Mouse (Mus musculus) intestine, postnatal 0 days (tissue): ENCODE results near the gene Aktip. TPM values are rescaled to one million over a fixed set of nuclear protein-coding genes. Genes with fewer than 3 reads are reported as not detected.
A peak's percentile ranks its signal among the peaks of the same experiment; 100 is the strongest.

ENCODE experiments used
- ATAC-seq: fragments of 200-750 bp; cut with Nextera tagmentation; 2 replicates; pipeline ENCODE4 v1.8.0; 2017; ENCODE audit warnings: mild to moderate bottlenecking, moderate TSS enrichment, moderate library complexity
- H3K27ac ChIP-seq: fragments of 300-500 bp; sonication (generic); 2 replicates; pipeline ENCODE4 v1.5.1; 2014; ENCODE audit warnings: mild to moderate bottlenecking, low read depth, low read length, moderate library complexity
- H3K27me3 ChIP-seq: fragments of 300-500 bp; sonication (generic); replicated peaks from 2 replicates; pipeline ENCODE4 v1.6.1; 2014; ENCODE audit warnings: low read length, mixed read lengths; ENCODE audit not compliant: control insufficient read depth, insufficient read depth
- H3K36me3 ChIP-seq: fragments of 300-500 bp; sonication (generic); 2 replicates; pipeline ENCODE4 v1.6.1; 2014; ENCODE audit warnings: mild to moderate bottlenecking, moderate library complexity; ENCODE audit not compliant: control insufficient read depth, insufficient read depth
- H3K4me1 ChIP-seq: fragments of 300-500 bp; sonication (generic); replicated peaks from 2 replicates; pipeline ENCODE4 v1.6.1; 2014; ENCODE audit warnings: antibody characterized with exemption, low read length, mixed read lengths; ENCODE audit not compliant: control insufficient read depth, insufficient read depth
- H3K4me2 ChIP-seq: fragments of 300-500 bp; sonication (generic); replicated peaks from 2 replicates; pipeline ENCODE4 v1.6.1; 2014; ENCODE audit warnings: low read depth, mild to moderate bottlenecking, moderate library complexity
- H3K4me3 ChIP-seq: fragments of 300-500 bp; sonication (generic); 2 replicates; pipeline ENCODE4 v1.5.1; 2014; ENCODE audit warnings: low read depth, low read length
- H3K9ac ChIP-seq: fragments of 300-500 bp; sonication (generic); 2 replicates; pipeline ENCODE4 v1.6.1; 2014; ENCODE audit warnings: mild to moderate bottlenecking, low read depth, low read length
- H3K9me3 ChIP-seq: fragments of 300-500 bp; sonication (generic); 2 replicates; pipeline ENCODE4 v1.6.1; 2016; ENCODE audit warnings: mixed run types; ENCODE audit not compliant: control insufficient read depth
- CTCF ChIP-seq: sonication (generic); IDR thresholded peaks from 2 replicates; pipeline ENCODE4 v1.5.1; 2016; ENCODE audit warnings: low read depth, mild to moderate bottlenecking, control low read depth, antibody characterized with exemption, moderate library complexity
- WGBS: fragments of 180-500 bp; shearing (Covaris S2); extraction: QIAGEN DNeasy Blood & Tissue Kit; methylation state at CpG from one replicate; pipeline ENCODE4 v1.1.7; 2014; 5-methylcytosine and 5-hydroxymethylcytosine counted together
- polyA plus RNA-seq: library from polyadenylated mRNA; unstranded; fragments of >200 nt; fragmentation: Nextera tagmentation; extraction: Ambion mirVana; gene quantifications from 2 replicates; pipeline ENCODE4 v1.2.1, GENCODE M21; 2015

Gene Aktip
- polyA plus RNA-seq, 1 experiment from 2014 or later: 29.1 TPM

GRCm38 (mm10) chr8:91081911-91082310 is 117.9 kb downstream of the Aktip start:
- H3K9ac ChIP-seq: no peak overlapping the region
- H3K9me3 ChIP-seq: no peaks in the 10 kb centered on the region
- ATAC-seq: no peak
- H3K27me3 ChIP-seq: no peaks in the 10 kb centered on the region
- H3K4me3 ChIP-seq: no peak overlapping the region
- peaks cover 56% of the 10 kb centered on the region for H3K36me3 ChIP-seq
- WGBS: 79% methylated on average over 7 of the region's 7 CpGs
- H3K4me2 ChIP-seq: no peak overlapping the region
- no peaks in the 10 kb centered on the region for H3K4me1 ChIP-seq
- H3K27ac ChIP-seq: no peak overlapping the region
- TF ChIP-seq CTCF: no peak

- Histone ChIP-seq H3K9ac (no peak overlapping the region), H3K27me3 (no peaks in the 10 kb centered on the region), H3K27ac (no peak overlapping the region), H3K4me1 (no peaks in the 10 kb centered on the region), H3K36me3 (peaks cover 45% of the 10 kb centered on the region), H3K9me3 (no peaks in the 10 kb centered on the region), H3K4me3 (no peak overlapping the region), H3K4me2 (no peak overlapping the region)
- peak; percentile 21; the same call in 1 of the 2 replicates for TF ChIP-seq CTCF
- 93% methylated on average over 2 of the region's 2 CpGs for WGBS
- ATAC-seq: no peak
Measured at GRCm38 (mm10) chr8:91079678-91080077, 120.1 kb downstream of the Aktip start.

- WGBS: 87% methylated on average over 12 of the region's 12 CpGs
- H3K9me3 ChIP-seq: no peaks in the 10 kb centered on the region
- H3K27ac ChIP-seq: no peak overlapping the region
- H3K4me3 ChIP-seq: no peak overlapping the region
- no peak for TF ChIP-seq CTCF
- H3K27me3 ChIP-seq: no peaks in the 10 kb centered on the region
- H3K4me1 ChIP-seq: no peaks in the 10 kb centered on the region
- peaks cover 39% of the 10 kb centered on the region for H3K36me3 ChIP-seq
- ATAC-seq: no peak
- no peak overlapping the region for H3K9ac ChIP-seq
- no peak overlapping the region for H3K4me2 ChIP-seq
Measured at GRCm38 (mm10) chr8:91077077-91077867, 122.5 kb downstream of the Aktip start.

DNA sequence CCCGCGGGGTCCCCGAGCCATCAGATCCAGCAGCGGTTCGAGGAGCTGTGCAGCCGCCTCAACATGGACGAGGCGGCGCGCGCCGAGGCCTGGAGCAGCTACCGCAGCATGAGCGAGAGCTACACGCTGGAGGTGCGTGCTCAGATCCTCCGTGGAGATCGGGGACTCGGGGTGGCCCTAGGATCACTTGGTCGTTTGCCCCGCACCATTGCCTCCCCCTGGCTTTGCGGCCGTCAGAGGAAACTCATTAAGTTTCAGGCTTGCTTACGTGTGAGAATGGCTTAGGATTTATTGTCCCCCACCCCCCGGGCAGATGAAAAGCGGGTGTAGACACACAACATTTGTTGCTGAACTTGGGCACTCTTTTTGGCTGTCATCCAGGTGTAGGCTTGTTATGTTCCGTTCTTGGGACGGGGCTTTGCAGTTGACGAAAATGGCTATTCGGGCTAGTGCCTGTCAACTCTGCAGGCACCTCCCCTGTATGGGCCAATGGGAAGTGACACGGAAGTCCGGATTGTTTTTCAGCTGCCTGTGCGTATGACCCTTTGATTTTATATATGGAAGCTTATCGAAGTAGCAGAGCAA is 129.4 kb downstream of the Aktip start:
- peak overlapping the region; percentile 79 for H3K4me2 ChIP-seq
- H3K9ac ChIP-seq: peak overlapping the region; percentile 88
- H3K27me3 ChIP-seq: no peaks in the 10 kb centered on the region
- H3K27ac ChIP-seq: peak overlapping the region; percentile 94
- peak overlapping the region; percentile 91 for H3K4me3 ChIP-seq
- no peaks in the 10 kb centered on the region for H3K9me3 ChIP-seq
- peaks cover 8% of the 10 kb centered on the region; the same call in 1 of the 2 replicates for H3K4me1 ChIP-seq
- peaks cover 6% of the 10 kb centered on the region; the same call in 1 of the 2 replicates for H3K36me3 ChIP-seq
- TF ChIP-seq CTCF: no peak
- 1% methylated on average over 34 of the region's 34 CpGs for WGBS
- peak; percentile 82 for ATAC-seq

DNA sequence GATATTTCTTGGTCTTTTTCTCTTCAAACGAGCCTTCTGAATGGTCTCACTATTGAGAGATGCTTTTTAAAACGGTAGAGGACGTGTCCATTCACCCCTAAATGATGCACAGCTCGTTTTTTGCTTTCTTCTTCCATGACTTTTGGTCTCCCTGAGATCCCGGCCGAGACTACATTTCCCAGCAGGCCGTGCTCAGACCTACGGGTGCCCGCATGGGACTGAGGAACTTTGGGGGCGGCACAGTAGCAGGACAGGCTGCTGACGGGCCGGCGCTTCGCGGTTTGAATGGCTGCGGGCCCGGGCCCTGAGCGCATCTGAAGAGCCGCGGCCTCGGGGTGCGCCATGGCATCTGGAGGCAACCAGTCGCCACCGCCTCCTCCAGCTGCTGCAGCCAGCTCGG is 129.9 kb downstream of the Aktip start, which contains the start of gene Rbl2:
Gene Rbl2, plus strand, starts transcription at position 224 of the 400 bp plus-strand sequence.
- under 1% methylated on average over 25 of the region's 25 CpGs for WGBS
- no peaks in the 10 kb centered on the region for H3K27me3 ChIP-seq
- TF ChIP-seq CTCF: no peak
- H3K9me3 ChIP-seq: no peaks in the 10 kb centered on the region
- H3K4me1 ChIP-seq: peaks cover 8% of the 10 kb centered on the region; the same call in 1 of the 2 replicates
- peak; percentile 95 for ATAC-seq
- H3K27ac ChIP-seq: peak within 1 kb of the TSS; percentile 94
- peak within 1 kb of the TSS; percentile 79 for H3K4me2 ChIP-seq
- peak within 1 kb of the TSS; percentile 88 for H3K9ac ChIP-seq
- peaks cover 4% of the 10 kb centered on the region; the same call in 1 of the 2 replicates for H3K36me3 ChIP-seq
- peak within 1 kb of the TSS; percentile 91 for H3K4me3 ChIP-seq

- peak overlapping the region; percentile 88; the same call in 1 of the 2 replicates for H3K9ac ChIP-seq
- H3K4me1 ChIP-seq: peaks cover 8% of the 10 kb centered on the region; the same call in 1 of the 2 replicates
- ATAC-seq: no peak
Measured at GRCm38 (mm10) chr8:91069407-91069806, 130.4 kb downstream of the Aktip start.

More at GRCm38 (mm10) chr8:91069407-91069806, 130.4 kb downstream of the Aktip start:
- Histone ChIP-seq H3K4me2 (peak overlapping the region; percentile 79), H3K9me3 (no peaks in the 10 kb centered on the region), H3K27ac (no peak overlapping the region), H3K36me3 (0 out of 2 replicates have a peak, but pooled peaks cover 4% of the 10 kb centered on the region), H3K4me3 (peak overlapping the region; percentile 91), H3K27me3 (no peaks in the 10 kb centered on the region)
- no peak for TF ChIP-seq CTCF
- WGBS: 4% methylated on average over 10 of the region's 10 CpGs
